Mouse (Mus musculus) neural tube, embryonic 11.5 days (tissue): ENCODE results near the gene Thtpa. TPM values are rescaled to one million over a fixed set of nuclear protein-coding genes. Genes with fewer than 3 reads are reported as not detected.

Experiments
- ATAC-seq: fragments of 200-750 bp; cut with Nextera tagmentation; 2 replicates; pipeline ENCODE4 v1.8.0; 2017; ENCODE audit warnings: moderate number of reproducible peaks, mild to moderate bottlenecking, moderate TSS enrichment, moderate library complexity; ENCODE audit not compliant: insufficient read depth, low FRiP score, low TSS enrichment
- DNase-seq: peaks from one replicate; pipeline ENCODE4 v3.0.0-alpha.2; 2015; ENCODE audit warnings: low spot score
- H3K27ac ChIP-seq: fragments of 300-500 bp; sonication (generic); 2 replicates; pipeline ENCODE4 v1.5.1; 2014; ENCODE audit warnings: low read depth, mild to moderate bottlenecking, low read length
- H3K27me3 ChIP-seq: fragments of 300-500 bp; sonication (generic); 2 replicates; pipeline ENCODE4 v1.6.1; 2014; ENCODE audit warnings: mild to moderate bottlenecking, low read length, mixed read lengths; ENCODE audit not compliant: control insufficient read depth, insufficient read depth
- H3K36me3 ChIP-seq: fragments of 300-500 bp; sonication (generic); 2 replicates; pipeline ENCODE4 v1.6.1; 2014; ENCODE audit warnings: mild to moderate bottlenecking, low read length, moderate library complexity, mixed read lengths; ENCODE audit not compliant: control insufficient read depth, insufficient read depth
- H3K4me1 ChIP-seq: fragments of 300-500 bp; sonication (generic); 2 replicates; pipeline ENCODE4 v1.6.1; 2014; ENCODE audit warnings: low read length, mixed read lengths; ENCODE audit not compliant: control insufficient read depth, insufficient read depth
- H3K4me2 ChIP-seq: fragments of 300-500 bp; sonication (generic); 2 replicates; pipeline ENCODE4 v1.6.1; 2014; ENCODE audit warnings: low read depth, mild to moderate bottlenecking, moderate library complexity
- H3K4me3 ChIP-seq: fragments of 300-500 bp; sonication (generic); 2 replicates; pipeline ENCODE4 v1.5.1; 2014; ENCODE audit warnings: low read depth, low read length
- H3K9ac ChIP-seq: fragments of 300-500 bp; sonication (generic); 2 replicates; pipeline ENCODE4 v1.6.1; 2014; ENCODE audit warnings: mild to moderate bottlenecking, low read length
- H3K9me3 ChIP-seq: fragments of 300-500 bp; sonication (generic); 2 replicates; pipeline ENCODE4 v1.6.1; 2016; ENCODE audit warnings: low read length; ENCODE audit not compliant: control insufficient read depth
- WGBS: fragments of 180-500 bp; shearing (Covaris S2); extraction: QIAGEN DNeasy Blood & Tissue Kit; methylation state at CpG from one replicate; pipeline ENCODE4 v1.1.7; 2014; 5-methylcytosine and 5-hydroxymethylcytosine counted together
- polyA plus RNA-seq: library from polyadenylated mRNA; unstranded; fragments of >200 nt; fragmentation: Nextera tagmentation; extraction: Ambion mirVana; gene quantifications from 2 replicates; pipeline ENCODE4 v1.2.1, GENCODE M21; 2014

Gene Thtpa
- 22.4 and 23.7 TPM in 2 replicates for polyA plus RNA-seq

DNA sequence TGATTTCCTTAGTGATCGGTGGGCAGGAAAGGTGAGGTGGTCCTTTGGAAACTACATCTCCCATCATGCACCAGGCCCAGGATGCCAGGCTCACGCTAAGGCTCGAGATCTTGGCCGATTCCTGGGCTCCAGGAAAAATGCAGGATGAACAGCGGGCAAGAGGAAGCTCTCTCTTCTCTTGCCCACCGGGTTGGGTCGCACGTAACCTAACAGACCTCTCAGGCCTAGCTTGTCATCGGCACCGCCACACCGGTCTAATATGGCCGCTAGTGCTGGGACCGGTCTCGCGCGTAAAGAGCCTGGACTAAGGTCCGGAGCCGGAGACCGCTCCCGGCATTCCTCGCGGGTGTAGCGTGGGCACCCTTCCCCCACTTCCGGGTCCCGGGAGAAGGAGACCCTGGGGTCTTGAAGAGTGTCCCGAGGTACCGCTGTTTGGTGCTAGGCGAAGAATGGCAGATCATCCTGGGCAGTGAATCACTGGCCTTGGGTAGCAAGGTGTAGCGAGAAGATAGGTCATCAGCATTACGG, at the start of gene Thtpa:
Gene Thtpa, plus strand, starts transcription at position 81 of the 528 bp plus-strand sequence.
- Histone ChIP-seq H3K4me1 (peaks cover 29% of the 10 kb centered on the region), H3K4me2 (peak within 1 kb of the TSS; percentile 75), H3K27ac (peak within 1 kb of the TSS; percentile 14), H3K9me3 (no peaks in the 10 kb centered on the region), H3K27me3 (no peaks in the 10 kb centered on the region), H3K36me3 (no peaks in the 10 kb centered on the region), H3K9ac (peak within 1 kb of the TSS; percentile 56), H3K4me3 (peak within 1 kb of the TSS; percentile 39)
- peak; percentile 58 for ATAC-seq
- peak; percentile 89 for DNase-seq
- WGBS = 3% methylated on average over 30 of the region's 30 CpGs

DNA sequence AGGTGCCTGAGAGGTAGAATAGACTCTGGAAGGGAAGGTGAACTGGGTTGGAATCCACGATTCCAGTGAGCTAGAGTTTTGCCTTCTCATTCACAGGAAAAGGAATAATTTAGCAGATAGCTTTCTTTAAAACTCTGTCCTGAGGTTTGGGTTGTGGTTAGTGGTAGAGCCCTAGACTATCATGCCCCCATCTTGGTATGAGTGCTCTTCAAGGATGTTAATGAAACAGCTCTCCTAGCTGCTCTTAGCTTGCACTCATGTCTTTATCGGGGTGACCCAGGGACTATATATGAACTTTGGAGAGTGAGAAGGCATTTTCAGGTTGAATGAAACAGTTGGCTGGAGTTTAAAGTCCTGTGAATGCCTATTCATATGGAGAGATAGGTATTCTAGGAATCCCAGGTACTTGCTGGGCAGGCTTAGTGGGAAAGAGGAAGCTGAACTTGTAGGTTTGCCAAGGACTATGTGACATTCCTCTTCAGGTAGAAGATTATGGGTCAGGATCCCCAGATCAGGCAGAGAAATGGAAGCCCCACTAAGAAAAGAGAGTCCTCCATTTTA, 46.5 kb upstream of the Thtpa start:
- no peak overlapping the region for H3K4me2 ChIP-seq
- H3K27ac ChIP-seq = no peak overlapping the region
- no peak for DNase-seq
- WGBS = 90% methylated on average over 2 of the region's 2 CpGs
- no peaks in the 10 kb centered on the region for H3K27me3 ChIP-seq
- no peaks in the 10 kb centered on the region for H3K36me3 ChIP-seq
- H3K4me1 ChIP-seq = no peaks in the 10 kb centered on the region
- ATAC-seq = no peak
- H3K9ac ChIP-seq = no peak overlapping the region
- H3K9me3 ChIP-seq = no peaks in the 10 kb centered on the region
- no peak overlapping the region for H3K4me3 ChIP-seq

DNA sequence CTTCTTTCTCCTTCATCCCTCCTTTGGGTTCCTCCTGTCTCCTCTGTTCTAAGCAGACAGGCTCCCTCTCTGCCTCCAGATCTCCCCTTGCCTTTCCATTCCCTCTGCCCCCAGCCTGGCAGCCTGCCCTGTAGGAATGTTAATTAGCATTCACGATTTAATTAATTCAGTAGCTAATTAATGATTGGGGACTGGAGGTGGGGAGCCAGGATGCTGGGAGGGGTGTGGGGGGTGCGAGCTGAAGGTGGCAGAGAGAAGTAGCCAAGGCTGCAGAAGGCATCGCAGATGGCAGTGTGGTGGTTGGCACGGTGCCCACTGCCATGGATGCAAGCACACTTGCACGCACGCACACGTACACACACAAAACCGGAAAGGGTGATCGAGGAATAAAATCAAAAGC, 42.1 kb upstream of the Thtpa start:
- Histone ChIP-seq H3K27me3 (no peaks in the 10 kb centered on the region), H3K36me3 (no peaks in the 10 kb centered on the region), H3K9me3 (no peaks in the 10 kb centered on the region), H3K4me3 (no peak overlapping the region), H3K27ac (no peak overlapping the region), H3K4me2 (no peak overlapping the region), H3K4me1 (no peaks in the 10 kb centered on the region), H3K9ac (no peak overlapping the region)
- ATAC-seq (no peak), DNase-seq (no peak)
- 85% methylated on average over 9 of the region's 9 CpGs for WGBS

DNA sequence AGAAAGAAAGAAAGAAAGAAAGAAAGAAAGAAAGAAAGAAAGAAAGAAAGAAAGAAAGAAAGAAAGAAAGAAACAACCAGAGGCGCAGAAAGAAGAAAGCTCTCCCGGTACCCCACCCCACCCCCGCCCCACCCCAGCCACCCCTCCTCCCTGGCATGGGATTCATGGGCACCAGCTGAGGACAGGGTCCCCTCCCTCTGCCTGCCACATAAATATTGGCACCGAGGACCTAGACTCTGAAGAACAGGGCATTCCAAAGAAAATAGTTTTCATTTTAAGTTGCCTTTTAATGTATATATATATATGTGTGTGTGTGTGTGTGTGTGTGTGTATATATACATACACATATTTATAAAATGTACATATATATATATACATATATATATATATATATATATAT, 41.5 kb upstream of the Thtpa start:
- H3K27me3 ChIP-seq = no peaks in the 10 kb centered on the region
- no peak for ATAC-seq
- H3K4me1 ChIP-seq = no peaks in the 10 kb centered on the region
- no peaks in the 10 kb centered on the region for H3K36me3 ChIP-seq
- 93% methylated on average over 4 of the region's 4 CpGs for WGBS
- no peak overlapping the region for H3K9ac ChIP-seq
- no peak overlapping the region for H3K4me3 ChIP-seq
- DNase-seq = no peak
- no peak overlapping the region for H3K27ac ChIP-seq
- H3K9me3 ChIP-seq = no peaks in the 10 kb centered on the region
- no peak overlapping the region for H3K4me2 ChIP-seq

DNA sequence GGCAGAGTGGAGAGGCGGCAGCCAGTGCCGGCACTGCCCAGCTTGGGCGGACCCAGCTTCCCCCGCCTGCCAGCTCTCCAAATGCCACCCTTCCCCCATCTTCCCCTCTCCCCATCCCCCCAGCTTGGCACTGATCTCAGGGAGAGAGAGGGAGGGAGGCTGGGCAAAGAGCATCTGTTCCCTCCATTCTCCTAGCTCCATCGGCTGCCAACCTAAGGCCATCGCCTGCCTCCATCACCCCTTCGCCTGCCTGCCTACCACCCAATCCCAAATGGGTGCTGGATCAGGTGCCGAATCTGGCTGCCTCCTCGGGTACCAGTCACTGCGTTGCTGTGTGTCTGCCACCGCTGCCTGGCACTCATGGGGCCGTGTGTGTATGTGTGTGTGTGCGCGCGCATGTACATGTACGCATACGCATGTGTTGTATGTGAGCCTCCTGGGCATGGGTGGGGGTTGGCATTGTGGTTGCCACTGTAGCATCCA, 40.8 kb upstream of the Thtpa start:
- ATAC-seq = no peak

DNA sequence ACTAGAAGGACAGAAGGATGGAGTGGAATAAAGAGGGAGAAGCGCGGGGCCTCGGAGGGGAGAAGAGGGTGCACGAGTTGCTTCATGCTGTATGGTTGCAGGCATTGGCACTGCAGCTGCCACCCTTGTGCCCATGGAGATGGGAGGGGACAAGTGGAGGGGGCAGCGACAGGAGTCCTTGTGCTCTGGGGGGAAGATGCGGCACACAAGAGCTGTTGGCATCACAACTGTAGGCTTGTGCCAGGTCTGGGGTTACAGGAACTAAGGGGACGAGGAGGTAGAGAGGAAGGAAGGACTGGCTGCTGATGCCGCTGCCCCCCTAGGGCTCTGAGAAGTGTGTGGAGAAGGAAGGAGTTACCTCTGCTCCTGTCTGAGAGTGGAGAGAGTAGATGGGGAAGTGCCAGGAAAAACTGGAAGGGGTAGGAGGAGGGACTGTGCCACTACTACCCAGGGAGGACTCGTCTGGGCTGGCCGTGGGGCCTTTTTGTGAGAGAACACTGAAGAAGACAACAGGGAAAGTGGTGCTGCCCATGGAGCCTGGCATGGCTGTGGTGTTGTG, 40.3 kb upstream of the Thtpa start:
- no peak overlapping the region for H3K27ac ChIP-seq
- no peaks in the 10 kb centered on the region for H3K9me3 ChIP-seq
- ATAC-seq (no peak), DNase-seq (no peak)
- 86% methylated on average over 10 of the region's 10 CpGs for WGBS
- H3K4me2 ChIP-seq = no peak overlapping the region
- H3K27me3 ChIP-seq = no peaks in the 10 kb centered on the region
- no peaks in the 10 kb centered on the region for H3K4me1 ChIP-seq
- no peak overlapping the region for H3K9ac ChIP-seq
- no peak overlapping the region for H3K4me3 ChIP-seq
- H3K36me3 ChIP-seq = no peaks in the 10 kb centered on the region

More for the DNA sequence above, 40.8 kb upstream of the Thtpa start:
- no peaks in the 10 kb centered on the region for H3K27me3 ChIP-seq
- H3K27ac ChIP-seq = no peak overlapping the region
- H3K9me3 ChIP-seq = no peaks in the 10 kb centered on the region
- no peaks in the 10 kb centered on the region for H3K4me1 ChIP-seq
- H3K4me2 ChIP-seq = no peak overlapping the region
- H3K9ac ChIP-seq = no peak overlapping the region
- H3K36me3 ChIP-seq = no peaks in the 10 kb centered on the region
- WGBS = 83% methylated on average over 17 of the region's 17 CpGs
- no peak overlapping the region for H3K4me3 ChIP-seq
- no peak for DNase-seq

DNA sequence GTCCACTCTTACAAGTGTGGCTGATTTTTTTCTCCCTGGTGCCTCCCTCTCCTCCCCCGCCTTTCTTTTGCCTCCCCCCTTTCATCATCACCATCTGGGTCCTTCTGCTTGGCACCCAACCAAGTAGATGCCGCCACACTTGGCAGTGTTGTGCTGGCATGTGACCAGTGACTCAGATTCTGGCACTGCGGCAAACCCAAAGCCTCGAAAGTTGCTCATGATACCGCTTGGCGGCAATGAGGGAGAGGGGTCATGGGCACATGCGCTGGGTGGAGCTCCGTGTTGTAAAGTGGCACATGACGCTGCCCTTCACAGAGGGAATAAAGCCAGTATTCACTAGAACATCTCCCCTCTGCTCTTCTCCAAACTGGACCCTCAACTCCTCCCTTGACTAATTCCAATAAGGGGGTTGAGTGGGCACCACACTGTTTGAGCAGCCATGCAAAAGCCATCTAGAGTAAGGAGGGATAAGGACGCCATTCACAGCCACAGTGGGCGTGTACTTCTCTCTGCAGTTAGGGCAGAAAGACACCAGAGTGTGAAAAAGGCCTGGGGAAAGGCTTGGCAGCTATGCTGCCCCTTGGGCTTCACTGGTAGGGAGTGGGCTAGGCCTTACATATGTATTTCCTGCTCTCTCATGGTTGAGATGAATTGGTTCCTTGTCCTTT, 39.3 kb upstream of the Thtpa start:
- Histone ChIP-seq H3K4me3 (no peak overlapping the region), H3K9me3 (no peaks in the 10 kb centered on the region), H3K27me3 (no peaks in the 10 kb centered on the region), H3K36me3 (no peaks in the 10 kb centered on the region), H3K27ac (no peak overlapping the region), H3K4me1 (no peaks in the 10 kb centered on the region), H3K9ac (no peak overlapping the region), H3K4me2 (no peak overlapping the region)
- no peak for ATAC-seq
- DNase-seq = no peak
- WGBS = 82% methylated on average over 11 of the region's 11 CpGs

DNA sequence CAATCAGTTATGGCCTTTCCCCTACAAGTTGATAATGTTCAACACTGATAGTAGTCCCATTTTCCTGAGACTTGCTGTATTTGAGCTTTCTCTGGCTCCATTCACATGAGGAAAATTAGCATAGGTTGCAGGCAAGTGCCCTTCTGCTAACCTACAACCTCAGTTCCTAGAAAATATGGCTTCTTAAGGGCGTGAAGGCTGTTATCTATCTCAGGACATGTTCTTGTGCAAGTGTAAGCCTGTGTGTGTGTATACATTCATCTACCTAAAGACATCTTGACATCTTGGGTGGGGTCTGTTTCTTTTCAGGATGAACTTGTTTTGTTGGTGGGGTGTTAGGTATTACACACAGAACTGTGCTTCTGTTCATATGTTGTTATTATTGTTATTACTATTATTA, 35.6 kb upstream of the Thtpa start:
- Histone ChIP-seq H3K9me3 (no peaks in the 10 kb centered on the region), H3K27ac (no peak overlapping the region), H3K27me3 (no peaks in the 10 kb centered on the region; the same call in 1 of the 2 replicates), H3K4me1 (peaks cover 14% of the 10 kb centered on the region), H3K4me2 (no peak overlapping the region), H3K4me3 (no peak overlapping the region), H3K9ac (no peak overlapping the region), H3K36me3 (no peaks in the 10 kb centered on the region)
- WGBS = 80% methylated on average over 1 of the region's 1 CpGs
- no peak for ATAC-seq
- no peak for DNase-seq
